Mouse (Mus musculus) neural tube, embryonic 11.5 days (tissue): ENCODE data around the gene Gcgr. TPM values are rescaled to one million over a fixed set of nuclear protein-coding genes. Genes with fewer than 3 reads are reported as not detected.
A peak's percentile ranks its signal among the peaks of the same experiment; 100 is the strongest.

Experiments
- ATAC-seq: fragments of 200-750 bp; cut with Nextera tagmentation; 2 replicates; pipeline ENCODE4 v1.8.0; 2017; ENCODE audit warnings: moderate number of reproducible peaks, mild to moderate bottlenecking, moderate TSS enrichment, moderate library complexity; ENCODE audit not compliant: insufficient read depth, low FRiP score, low TSS enrichment
- DNase-seq: peaks from one replicate; pipeline ENCODE4 v3.0.0-alpha.2; 2015; ENCODE audit warnings: low spot score
- H3K27ac ChIP-seq: fragments of 300-500 bp; sonication (generic); 2 replicates; pipeline ENCODE4 v1.5.1; 2014; ENCODE audit warnings: low read depth, mild to moderate bottlenecking, low read length
- H3K27me3 ChIP-seq: fragments of 300-500 bp; sonication (generic); 2 replicates; pipeline ENCODE4 v1.6.1; 2014; ENCODE audit warnings: mild to moderate bottlenecking, low read length, mixed read lengths; ENCODE audit not compliant: control insufficient read depth, insufficient read depth
- H3K36me3 ChIP-seq: fragments of 300-500 bp; sonication (generic); 2 replicates; pipeline ENCODE4 v1.6.1; 2014; ENCODE audit warnings: mild to moderate bottlenecking, low read length, moderate library complexity, mixed read lengths; ENCODE audit not compliant: control insufficient read depth, insufficient read depth
- H3K4me1 ChIP-seq: fragments of 300-500 bp; sonication (generic); 2 replicates; pipeline ENCODE4 v1.6.1; 2014; ENCODE audit warnings: low read length, mixed read lengths; ENCODE audit not compliant: control insufficient read depth, insufficient read depth
- H3K4me2 ChIP-seq: fragments of 300-500 bp; sonication (generic); 2 replicates; pipeline ENCODE4 v1.6.1; 2014; ENCODE audit warnings: low read depth, mild to moderate bottlenecking, moderate library complexity
- H3K4me3 ChIP-seq: fragments of 300-500 bp; sonication (generic); 2 replicates; pipeline ENCODE4 v1.5.1; 2014; ENCODE audit warnings: low read depth, low read length
- H3K9ac ChIP-seq: fragments of 300-500 bp; sonication (generic); 2 replicates; pipeline ENCODE4 v1.6.1; 2014; ENCODE audit warnings: mild to moderate bottlenecking, low read length
- H3K9me3 ChIP-seq: fragments of 300-500 bp; sonication (generic); 2 replicates; pipeline ENCODE4 v1.6.1; 2016; ENCODE audit warnings: low read length; ENCODE audit not compliant: control insufficient read depth
- WGBS: fragments of 180-500 bp; shearing (Covaris S2); extraction: QIAGEN DNeasy Blood & Tissue Kit; methylation state at CpG from one replicate; pipeline ENCODE4 v1.1.7; 2014; 5-methylcytosine and 5-hydroxymethylcytosine counted together
- polyA plus RNA-seq: library from polyadenylated mRNA; unstranded; fragments of >200 nt; fragmentation: Nextera tagmentation; extraction: Ambion mirVana; gene quantifications from 2 replicates; pipeline ENCODE4 v1.2.1, GENCODE M21; 2014

Gcgr gene
- polyA plus RNA-seq, 1 experiment from 2014 or later = 0.19 TPM

- ATAC-seq (no peak), DNase-seq (no peak)
- Histone ChIP-seq H3K4me1 (no peaks in the 10 kb centered on the region), H3K27me3 (no peaks in the 10 kb centered on the region), H3K9ac (no peak overlapping the region), H3K9me3 (no peaks in the 10 kb centered on the region), H3K4me3 (no peak overlapping the region), H3K36me3 (peaks cover 57% of the 10 kb centered on the region), H3K27ac (no peak overlapping the region), H3K4me2 (no peak overlapping the region)
- WGBS = 96% methylated on average over 13 of the region's 13 CpGs
Measured at GRCm38 (mm10) chr11:120562949-120563348, 32.5 kb downstream of the Gcgr start.

GRCm38 (mm10) chr11:120565114-120565513 is 34.6 kb downstream of the Gcgr start:
- Histone ChIP-seq H3K4me1 (no peaks in the 10 kb centered on the region), H3K9me3 (no peaks in the 10 kb centered on the region), H3K36me3 (peaks cover 66% of the 10 kb centered on the region), H3K27me3 (no peaks in the 10 kb centered on the region), H3K4me3 (no peak overlapping the region), H3K27ac (no peak overlapping the region), H3K9ac (no peak overlapping the region), H3K4me2 (no peak overlapping the region)
- ATAC-seq (no peak), DNase-seq (no peak)
- WGBS = 85% methylated on average over 9 of the region's 9 CpGs

GRCm38 (mm10) chr11:120568324-120568723 is 37.8 kb downstream of the Gcgr start:
- Histone ChIP-seq H3K4me1 (peaks cover 8% of the 10 kb centered on the region), H3K27ac (no peak overlapping the region), H3K9me3 (no peaks in the 10 kb centered on the region), H3K36me3 (peaks cover 39% of the 10 kb centered on the region), H3K4me3 (no peak overlapping the region), H3K9ac (no peak overlapping the region), H3K4me2 (no peak overlapping the region), H3K27me3 (no peaks in the 10 kb centered on the region)
- WGBS = 92% methylated on average over 6 of the region's 6 CpGs
- no peak for DNase-seq
- no peak for ATAC-seq

GRCm38 (mm10) chr11:120571122-120571521 is 40.6 kb downstream of the Gcgr start:
- no peaks in the 10 kb centered on the region for H3K9me3 ChIP-seq
- peak overlapping the region; percentile 92 for H3K4me2 ChIP-seq
- H3K36me3 ChIP-seq = peaks cover 31% of the 10 kb centered on the region
- 88% methylated on average over 3 of the region's 3 CpGs for whole genome bisulfite sequencing
- ATAC-seq (no peak), DNase-seq (no peak)
- H3K4me1 ChIP-seq = peaks cover 15% of the 10 kb centered on the region
- H3K4me3 ChIP-seq = peak overlapping the region; percentile 90; the same call in 1 of the 2 replicates
- no peak overlapping the region for H3K9ac ChIP-seq
- no peaks in the 10 kb centered on the region for H3K27me3 ChIP-seq
- no peak overlapping the region for H3K27ac ChIP-seq

DNA sequence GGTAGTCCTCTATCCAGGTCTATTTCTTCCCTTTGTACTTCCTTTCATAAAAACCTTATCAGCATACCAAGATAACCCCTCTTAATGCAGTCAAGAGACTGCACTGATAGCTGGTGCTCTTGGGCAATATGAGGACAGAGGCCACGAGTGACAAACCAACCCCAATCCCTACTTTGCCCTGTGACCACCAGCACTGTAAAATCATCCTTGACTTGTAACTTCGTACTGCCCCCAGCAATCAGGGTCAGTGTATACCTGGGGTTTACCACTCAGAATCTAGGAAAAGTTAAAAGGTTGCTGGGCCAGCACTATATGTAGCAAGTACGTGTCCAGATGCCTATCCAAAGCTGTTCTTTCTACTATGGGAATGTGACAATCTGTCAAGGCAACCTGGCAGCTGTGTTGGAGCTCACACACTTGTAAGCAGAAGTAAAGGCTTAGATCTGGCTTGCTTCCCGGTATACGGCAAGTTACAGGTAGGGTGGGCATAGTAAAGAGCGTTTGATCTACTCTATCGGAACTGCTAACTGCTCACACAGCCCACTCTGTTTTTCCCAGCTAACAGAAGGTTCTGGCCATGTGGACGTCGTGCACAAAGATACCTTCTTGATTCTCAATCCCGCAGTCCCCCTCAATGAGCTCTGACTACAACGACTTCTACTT is 41.4 kb downstream of the Gcgr start:
- 15% methylated on average over 11 of the region's 11 CpGs for WGBS
- Histone ChIP-seq H3K9ac (peak overlapping the region; percentile 90), H3K9me3 (no peaks in the 10 kb centered on the region), H3K27me3 (no peaks in the 10 kb centered on the region), H3K4me2 (peak overlapping the region; percentile 92), H3K27ac (peak overlapping the region; percentile 57; the same call in 1 of the 2 replicates), H3K36me3 (peaks cover 25% of the 10 kb centered on the region), H3K4me1 (peaks cover 15% of the 10 kb centered on the region), H3K4me3 (peak overlapping the region; percentile 90)
- DNase-seq = no peak
- ATAC-seq = no peak

GRCm38 (mm10) chr11:120572417-120572751 is 41.9 kb downstream of the Gcgr start:
- ATAC-seq = peak; percentile 42
- peaks cover 21% of the 10 kb centered on the region for H3K36me3 ChIP-seq
- no peak for DNase-seq
- peak overlapping the region; percentile 90 for H3K9ac ChIP-seq
- H3K27ac ChIP-seq = peak overlapping the region; percentile 57; the same call in 1 of the 2 replicates
- WGBS = under 1% methylated on average over 24 of the region's 24 CpGs
- peak overlapping the region; percentile 90 for H3K4me3 ChIP-seq
- peak overlapping the region; percentile 92 for H3K4me2 ChIP-seq
- no peaks in the 10 kb centered on the region for H3K27me3 ChIP-seq
- no peaks in the 10 kb centered on the region for H3K9me3 ChIP-seq
- H3K4me1 ChIP-seq = peaks cover 15% of the 10 kb centered on the region

DNA sequence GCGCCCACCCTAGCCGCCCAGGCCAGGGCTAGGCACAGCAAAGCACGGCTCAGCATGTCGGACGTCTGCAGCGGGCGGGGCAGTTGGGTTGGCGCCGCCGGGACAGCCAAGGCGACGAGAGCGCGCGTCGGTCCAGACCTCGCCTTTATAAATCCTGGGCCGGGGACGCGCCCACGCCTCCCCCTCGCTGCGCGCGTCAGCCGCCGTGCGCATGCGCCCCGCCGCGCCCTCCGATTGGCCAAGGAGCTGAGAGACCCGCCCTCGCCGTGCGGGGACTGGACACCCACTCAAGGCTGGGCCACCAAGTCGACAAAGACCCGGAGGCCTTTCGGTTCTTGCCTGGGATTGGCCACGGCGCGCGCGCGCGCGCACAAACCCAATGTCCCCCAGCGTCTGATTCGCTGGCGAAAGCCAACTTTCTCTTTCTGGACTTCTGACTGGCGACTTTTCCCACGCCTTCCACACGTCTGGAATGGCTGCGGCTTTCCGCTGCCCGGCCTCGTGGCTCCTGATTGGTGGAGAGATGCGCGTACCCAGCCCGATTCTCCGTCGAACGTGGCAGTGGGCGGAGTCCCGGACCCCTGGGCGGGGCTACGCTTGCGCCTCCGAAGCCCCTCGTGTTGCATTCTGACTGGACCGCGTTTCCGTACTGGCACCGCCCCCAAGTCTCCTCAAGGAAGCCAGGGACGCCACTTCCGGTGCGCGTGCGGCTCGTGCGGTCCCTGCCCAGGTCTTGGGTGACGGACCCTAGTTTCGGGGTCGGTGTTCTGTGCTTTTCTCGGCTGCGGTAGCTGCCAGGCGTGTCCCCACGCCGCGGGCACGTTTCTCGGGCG is 42.5 kb downstream of the Gcgr start, which contains the start of gene P4hb:
Gene P4hb (minus strand): TSS at position 502 of the 833 bp plus-strand sequence.
- Histone ChIP-seq H3K9ac (peak within 1 kb of the TSS; percentile 90), H3K4me1 (peaks cover 15% of the 10 kb centered on the region), H3K4me3 (peak within 1 kb of the TSS; percentile 90), H3K9me3 (no peaks in the 10 kb centered on the region), H3K27me3 (no peaks in the 10 kb centered on the region), H3K4me2 (peak within 1 kb of the TSS; percentile 92), H3K36me3 (peaks cover 22% of the 10 kb centered on the region), H3K27ac (peak within 1 kb of the TSS; percentile 80)
- peak; percentile 100 for DNase-seq
- ATAC-seq = peak; percentile 95
- WGBS = under 1% methylated on average over 91 of the region's 94 CpGs

- peaks cover 22% of the 10 kb centered on the region for H3K36me3 ChIP-seq
- peak; percentile 18; the same call in 1 of the 2 replicates for ATAC-seq
- H3K27me3 ChIP-seq = no peaks in the 10 kb centered on the region
- H3K4me1 ChIP-seq = peaks cover 15% of the 10 kb centered on the region
- peak overlapping the region; percentile 90 for H3K4me3 ChIP-seq
- no peaks in the 10 kb centered on the region for H3K9me3 ChIP-seq
- peak overlapping the region; percentile 80 for H3K27ac ChIP-seq
- no peak for DNase-seq
- H3K9ac ChIP-seq = peak overlapping the region; percentile 90
- WGBS = under 1% methylated on average over 23 of the region's 23 CpGs
- H3K4me2 ChIP-seq = peak overlapping the region; percentile 92
Measured at GRCm38 (mm10) chr11:120573585-120574277, 43.2 kb downstream of the Gcgr start.
